Mouse (Mus musculus): ENCODE data around the gene Ndufa3. TPM values are rescaled to one million over a fixed set of nuclear protein-coding genes. Genes with fewer than 3 reads are reported as not detected.
"Not testable (repeated sequence)": the region's sequence is repeated elsewhere in the genome, so short reads cannot be mapped to it uniquely, and the experiment has no call there.

Gene Ndufa3
- polyA plus RNA-seq (2015; fragmentation: Nextera tagmentation; extraction: Ambion mirVana): 502 and 505 TPM in 2 replicates

GRCm38 (mm10) chr7:3617242-3617995 is at the start of gene Ndufa3:
Gene Ndufa3, plus strand, starts transcription at chr7:3617373.
- peak within 1 kb of the TSS; percentile 65 for H3K27ac ChIP-seq (ENCODE audit: low read length)
- ATAC-seq (ENCODE audit: low read depth): peak; percentile 98
- no peaks in the 10 kb centered on the region for H3K27me3 ChIP-seq (ENCODE audit: control insufficient read depth, insufficient read depth, low read depth, low read length)
- H3K4me1 ChIP-seq (replicated peaks; ENCODE audit: control insufficient read depth, insufficient read depth, low read length): peaks cover 5% of the 10 kb centered on the region
- WGBS: under 1% methylated on average over 32 of the region's 32 CpGs
- H3K36me3 ChIP-seq (ENCODE audit: control insufficient read depth, insufficient read depth, low read length): peaks cover 21% of the 10 kb centered on the region
- peak within 1 kb of the TSS; percentile 55 for H3K4me2 ChIP-seq (ENCODE audit: low read depth, low read length)
- peak within 1 kb of the TSS; percentile 77 for H3K4me3 ChIP-seq (ENCODE audit: low read length)
- H3K9me3 ChIP-seq (ENCODE audit: control insufficient read depth, low read length): no peaks in the 10 kb centered on the region
- H3K9ac ChIP-seq (ENCODE audit: low read length): peak within 1 kb of the TSS; percentile 88

- 63% methylated on average over 6 of the region's 6 CpGs for whole genome bisulfite sequencing
- Histone ChIP-seq H3K36me3 (ENCODE audit: control insufficient read depth, insufficient read depth, low read length) (no peaks in the 10 kb centered on the region), H3K9ac (ENCODE audit: low read length) (no peak overlapping the region), H3K4me1 (replicated peaks; ENCODE audit: control insufficient read depth, insufficient read depth, low read length) (no peaks in the 10 kb centered on the region), H3K4me2 (ENCODE audit: low read depth, low read length) (no peak overlapping the region), H3K9me3 (ENCODE audit: control insufficient read depth, low read length) (no peaks in the 10 kb centered on the region), H3K27me3 (ENCODE audit: control insufficient read depth, insufficient read depth, low read depth, low read length) (no peaks in the 10 kb centered on the region), H3K4me3 (ENCODE audit: low read length) (no peak overlapping the region), H3K27ac (ENCODE audit: low read length) (no peak overlapping the region)
- ATAC-seq (ENCODE audit: low read depth): no peak
These were observed 47.4 kb upstream of the Ndufa3 start for GRCm38 (mm10) chr7:3569725-3570124.

- H3K4me1 ChIP-seq (replicated peaks; ENCODE audit: control insufficient read depth, insufficient read depth, low read length); H3K9ac ChIP-seq (ENCODE audit: low read length); H3K27me3 ChIP-seq (ENCODE audit: control insufficient read depth, insufficient read depth, low read depth, low read length); H3K4me3 ChIP-seq (ENCODE audit: low read length); H3K27ac ChIP-seq (ENCODE audit: low read length); H3K4me2 ChIP-seq (ENCODE audit: low read depth, low read length); H3K36me3 ChIP-seq (ENCODE audit: control insufficient read depth, insufficient read depth, low read length); H3K9me3 ChIP-seq (ENCODE audit: control insufficient read depth, low read length); ATAC-seq (ENCODE audit: low read depth): not testable (repeated sequence)
- 76% methylated on average over 3 of the region's 3 CpGs for WGBS
These were observed 46.6 kb upstream of the Ndufa3 start for GRCm38 (mm10) chr7:3570580-3570979.

- no peaks in the 10 kb centered on the region for H3K9me3 ChIP-seq (ENCODE audit: control insufficient read depth, low read length)
- no peak overlapping the region for H3K27ac ChIP-seq (ENCODE audit: low read length)
- WGBS: 83% methylated on average over 1 of the region's 1 CpGs
- H3K4me1 ChIP-seq (replicated peaks; ENCODE audit: control insufficient read depth, insufficient read depth, low read length): no peaks in the 10 kb centered on the region
- H3K36me3 ChIP-seq (ENCODE audit: control insufficient read depth, insufficient read depth, low read length): no peaks in the 10 kb centered on the region
- H3K9ac ChIP-seq (ENCODE audit: low read length): no peak overlapping the region
- H3K27me3 ChIP-seq (ENCODE audit: control insufficient read depth, insufficient read depth, low read depth, low read length): no peaks in the 10 kb centered on the region
- H3K4me2 ChIP-seq (ENCODE audit: low read depth, low read length): no peak overlapping the region
- no peak overlapping the region for H3K4me3 ChIP-seq (ENCODE audit: low read length)
- no peak for ATAC-seq (ENCODE audit: low read depth)
These were observed 45.3 kb upstream of the Ndufa3 start for GRCm38 (mm10) chr7:3571847-3572246.

- no peak for ATAC-seq (ENCODE audit: low read depth)
- WGBS: 45% methylated on average over 5 of the region's 5 CpGs
- H3K9ac ChIP-seq (ENCODE audit: low read length): no peak overlapping the region
- no peaks in the 10 kb centered on the region for H3K36me3 ChIP-seq (ENCODE audit: control insufficient read depth, insufficient read depth, low read length)
- no peaks in the 10 kb centered on the region for H3K9me3 ChIP-seq (ENCODE audit: control insufficient read depth, low read length)
- no peaks in the 10 kb centered on the region for H3K27me3 ChIP-seq (ENCODE audit: control insufficient read depth, insufficient read depth, low read depth, low read length)
- H3K4me1 ChIP-seq (replicated peaks; ENCODE audit: control insufficient read depth, insufficient read depth, low read length): no peaks in the 10 kb centered on the region
- H3K27ac ChIP-seq (ENCODE audit: low read length): no peak overlapping the region
- no peak overlapping the region for H3K4me3 ChIP-seq (ENCODE audit: low read length)
- no peak overlapping the region for H3K4me2 ChIP-seq (ENCODE audit: low read depth, low read length)
These were observed 43.0 kb upstream of the Ndufa3 start for GRCm38 (mm10) chr7:3574216-3574615.

- no peak for ATAC-seq (ENCODE audit: low read depth)
- Histone ChIP-seq H3K27ac (ENCODE audit: low read length) (no peak overlapping the region), H3K27me3 (ENCODE audit: control insufficient read depth, insufficient read depth, low read depth, low read length) (no peaks in the 10 kb centered on the region), H3K4me2 (ENCODE audit: low read depth, low read length) (no peak overlapping the region), H3K4me1 (replicated peaks; ENCODE audit: control insufficient read depth, insufficient read depth, low read length) (no peaks in the 10 kb centered on the region), H3K9ac (ENCODE audit: low read length) (no peak overlapping the region), H3K36me3 (ENCODE audit: control insufficient read depth, insufficient read depth, low read length) (no peaks in the 10 kb centered on the region), H3K9me3 (ENCODE audit: control insufficient read depth, low read length) (no peaks in the 10 kb centered on the region), H3K4me3 (ENCODE audit: low read length) (no peak overlapping the region)
- 68% methylated on average over 5 of the region's 5 CpGs for WGBS
These were observed 40.6 kb upstream of the Ndufa3 start for GRCm38 (mm10) chr7:3576354-3577124.

GRCm38 (mm10) chr7:3578196-3578595 is 39.0 kb upstream of the Ndufa3 start:
- Histone ChIP-seq H3K4me2 (ENCODE audit: low read depth, low read length) (no peak overlapping the region), H3K36me3 (ENCODE audit: control insufficient read depth, insufficient read depth, low read length) (no peaks in the 10 kb centered on the region), H3K27me3 (ENCODE audit: control insufficient read depth, insufficient read depth, low read depth, low read length) (no peaks in the 10 kb centered on the region), H3K9ac (ENCODE audit: low read length) (no peak overlapping the region), H3K9me3 (ENCODE audit: control insufficient read depth, low read length) (no peaks in the 10 kb centered on the region), H3K4me3 (ENCODE audit: low read length) (no peak overlapping the region), H3K27ac (ENCODE audit: low read length) (no peak overlapping the region), H3K4me1 (replicated peaks; ENCODE audit: control insufficient read depth, insufficient read depth, low read length) (no peaks in the 10 kb centered on the region)
- 66% methylated on average over 2 of the region's 2 CpGs for WGBS
- no peak for ATAC-seq (ENCODE audit: low read depth)

GRCm38 (mm10) chr7:3578952-3579546 is 38.1 kb upstream of the Ndufa3 start:
- no peaks in the 10 kb centered on the region for H3K9me3 ChIP-seq (ENCODE audit: control insufficient read depth, low read length)
- H3K9ac ChIP-seq (ENCODE audit: low read length): no peak overlapping the region
- ATAC-seq (ENCODE audit: low read depth): no peak
- no peaks in the 10 kb centered on the region for H3K27me3 ChIP-seq (ENCODE audit: control insufficient read depth, insufficient read depth, low read depth, low read length)
- no peak overlapping the region for H3K4me3 ChIP-seq (ENCODE audit: low read length)
- no peaks in the 10 kb centered on the region for H3K36me3 ChIP-seq (ENCODE audit: control insufficient read depth, insufficient read depth, low read length)
- H3K27ac ChIP-seq (ENCODE audit: low read length): no peak overlapping the region
- 67% methylated on average over 6 of the region's 6 CpGs for WGBS
- H3K4me1 ChIP-seq (replicated peaks; ENCODE audit: control insufficient read depth, insufficient read depth, low read length): no peaks in the 10 kb centered on the region
- H3K4me2 ChIP-seq (ENCODE audit: low read depth, low read length): no peak overlapping the region

GRCm38 (mm10) chr7:3580029-3580428 is 37.1 kb upstream of the Ndufa3 start:
- Histone ChIP-seq H3K4me3 (ENCODE audit: low read length) (no peak overlapping the region), H3K4me1 (replicated peaks; ENCODE audit: control insufficient read depth, insufficient read depth, low read length) (no peaks in the 10 kb centered on the region), H3K36me3 (ENCODE audit: control insufficient read depth, insufficient read depth, low read length) (no peaks in the 10 kb centered on the region), H3K27ac (ENCODE audit: low read length) (no peak overlapping the region), H3K9me3 (ENCODE audit: control insufficient read depth, low read length) (no peaks in the 10 kb centered on the region), H3K9ac (ENCODE audit: low read length) (no peak overlapping the region), H3K27me3 (ENCODE audit: control insufficient read depth, insufficient read depth, low read depth, low read length) (no peaks in the 10 kb centered on the region), H3K4me2 (ENCODE audit: low read depth, low read length) (no peak overlapping the region)
- 45% methylated on average over 2 of the region's 2 CpGs for WGBS
- ATAC-seq (ENCODE audit: low read depth): no peak
